Mouse (Mus musculus): Measurements from ENCODE around the gene Asrgl1.
"Not testable (repeated sequence)": the region's sequence is repeated elsewhere in the genome, so short reads cannot be mapped to it uniquely, and the experiment has no call there.

Asrgl1 gene

GRCm38 (mm10) chr19:9105101-9105685 lies 30.2 kb downstream of the Asrgl1 start:
- in situ Hi-C loops (cut with MboI, MseI): no loop called here

GRCm38 (mm10) chr19:9103986-9104385 lies 31.4 kb downstream of the Asrgl1 start:
- in situ Hi-C loops (cut with MboI, MseI): no loop called here

- in situ Hi-C loops (cut with MboI, MseI): no loop called here
These were observed 34.4 kb downstream of the Asrgl1 start for GRCm38 (mm10) chr19:9101062-9101457.

GRCm38 (mm10) chr19:9100297-9101061 lies 35.0 kb downstream of the Asrgl1 start:
- in situ Hi-C loops (cut with MboI, MseI): no loop called here

- in situ Hi-C loops (cut with MboI, MseI): no loop called here
These were observed 35.7 kb downstream of the Asrgl1 start for GRCm38 (mm10) chr19:9099751-9100150.

- in situ Hi-C loops (cut with MboI, MseI): no loop called here
These were observed 38.0 kb downstream of the Asrgl1 start for GRCm38 (mm10) chr19:9097441-9097840.

GRCm38 (mm10) chr19:9095111-9095510 lies 40.3 kb downstream of the Asrgl1 start:
- in situ Hi-C loops (cut with MboI, MseI): no loop called here

- in situ Hi-C loops (cut with MboI, MseI): no loop called here
These were observed 44.7 kb downstream of the Asrgl1 start for GRCm38 (mm10) chr19:9090709-9091108.

GRCm38 (mm10) chr19:9090191-9090590 lies 45.2 kb downstream of the Asrgl1 start:
- in situ Hi-C loops (cut with MboI, MseI): no loop called here

- in situ Hi-C loops (cut with MboI, MseI): no loop called here
These were observed 47.6 kb downstream of the Asrgl1 start, which contains the start of gene Scgb1a1 for GRCm38 (mm10) chr19:9087821-9088220. Scgb1a1 (minus strand) TSS chr19:9087958.

- in situ Hi-C loops (cut with MboI, MseI): not testable (repeated sequence)
These were observed 51.5 kb downstream of the Asrgl1 start for GRCm38 (mm10) chr19:9083892-9084291.

- in situ Hi-C loops (cut with MboI, MseI): no loop called here
These were observed 52.5 kb downstream of the Asrgl1 start for GRCm38 (mm10) chr19:9083010-9083355.

- in situ Hi-C loops (cut with MboI, MseI): no loop called here
These were observed 53.0 kb downstream of the Asrgl1 start for GRCm38 (mm10) chr19:9082191-9083009.

GRCm38 (mm10) chr19:9081311-9082190 lies 53.9 kb downstream of the Asrgl1 start:
- in situ Hi-C loops (cut with MboI, MseI): no loop called here

- in situ Hi-C loops (cut with MboI, MseI): no loop called here
These were observed 55.5 kb downstream of the Asrgl1 start for GRCm38 (mm10) chr19:9079916-9080315.

GRCm38 (mm10) chr19:9076982-9077660 lies 58.3 kb downstream of the Asrgl1 start:
- in situ Hi-C loops (cut with MboI, MseI): no loop called here

- in situ Hi-C loops (cut with MboI, MseI): no loop called here
These were observed 59.4 kb downstream of the Asrgl1 start for GRCm38 (mm10) chr19:9076035-9076434.

- in situ Hi-C loops (cut with MboI, MseI): no loop called here
These were observed 59.9 kb downstream of the Asrgl1 start for GRCm38 (mm10) chr19:9075558-9075957.

- in situ Hi-C loops (cut with MboI, MseI): no loop called here
These were observed 61.0 kb downstream of the Asrgl1 start for GRCm38 (mm10) chr19:9074424-9074823.

GRCm38 (mm10) chr19:9073776-9074411 lies 61.5 kb downstream of the Asrgl1 start:
- in situ Hi-C loops (cut with MboI, MseI): no loop called here

Data from T-helper 1 cell (primary cell).